Mouse (Mus musculus): ENCODE measurements around the gene Rgl3. TPM values are rescaled to one million over a fixed set of nuclear protein-coding genes. Genes with fewer than 3 reads are reported as not detected.
A peak's percentile ranks its signal among the peaks of the same experiment; 100 is the strongest.

Gene Rgl3
- polyA plus RNA-seq, 1 experiment from 2014 or later, result 20.8 TPM

DNA sequence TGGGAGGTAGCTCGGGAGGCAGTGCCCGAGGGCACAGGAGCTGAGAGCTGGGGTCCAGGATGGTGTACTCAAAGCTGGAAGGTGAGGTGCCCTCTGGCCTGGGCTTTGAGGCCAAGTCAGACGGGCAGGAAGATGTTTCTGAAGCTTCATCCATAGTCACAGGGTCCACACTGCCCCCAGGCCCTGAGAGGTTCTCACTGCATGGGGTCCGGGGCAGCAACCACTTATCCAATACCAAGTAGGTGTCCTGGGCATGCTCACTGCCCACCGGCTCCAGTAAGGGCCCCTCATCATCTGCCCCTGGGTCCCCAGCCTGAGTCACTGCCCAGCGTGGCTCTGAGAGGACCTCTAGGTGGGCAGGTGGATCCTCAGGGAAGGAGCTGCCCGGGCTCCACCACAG, 30.0 kb downstream of the Rgl3 start:
- Histone ChIP-seq H3K4me1 (ENCODE audit: control insufficient read depth, insufficient read depth, low read length) (peaks cover 31% of the 10 kb centered on the region), H3K36me3 (ENCODE audit: control insufficient read depth, insufficient read depth, low read length) (no peaks in the 10 kb centered on the region; the same call in 1 of the 2 replicates), H3K4me2 (replicated peaks; ENCODE audit: low read depth, low read length) (no peak overlapping the region), H3K27me3 (ENCODE audit: control insufficient read depth, insufficient read depth, low read length) (peaks cover 12% of the 10 kb centered on the region), H3K9me3 (ENCODE audit: control insufficient read depth, low read length) (no peaks in the 10 kb centered on the region), H3K27ac (ENCODE audit: low read depth, low read length) (no peak overlapping the region), H3K4me3 (ENCODE audit: low read length) (no peak overlapping the region), H3K9ac (ENCODE audit: low read depth, low read length) (no peak overlapping the region)
- 91% methylated on average over 7 of the region's 7 CpGs for WGBS
- no peak for ATAC-seq (ENCODE audit: low FRiP score, low TSS enrichment)

DNA sequence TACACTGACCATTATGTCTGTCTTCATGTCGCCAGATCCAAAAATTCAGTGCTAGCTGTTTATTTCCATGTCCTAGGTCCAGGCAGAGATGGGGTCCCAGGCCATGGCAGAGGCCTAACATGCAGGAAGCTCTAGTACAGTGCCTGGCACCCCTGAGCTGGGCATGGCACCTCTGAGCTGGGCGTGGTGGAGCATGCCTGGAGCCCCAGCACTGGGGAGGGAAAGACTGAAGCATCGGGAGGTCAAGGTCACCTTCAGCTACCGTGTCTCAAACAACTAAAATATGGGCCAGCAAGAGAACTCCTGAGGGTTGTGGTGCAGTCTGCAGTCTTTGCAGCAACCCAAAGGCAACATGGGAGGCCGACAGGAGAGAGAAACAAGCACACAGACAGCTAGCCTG, 30.9 kb downstream of the Rgl3 start:
- ATAC-seq (ENCODE audit: low FRiP score, low TSS enrichment), result no peak
- Histone ChIP-seq H3K36me3 (ENCODE audit: control insufficient read depth, insufficient read depth, low read length) (no peaks in the 10 kb centered on the region; the same call in 1 of the 2 replicates), H3K27ac (ENCODE audit: low read depth, low read length) (no peak overlapping the region), H3K27me3 (ENCODE audit: control insufficient read depth, insufficient read depth, low read length) (peaks cover 12% of the 10 kb centered on the region), H3K4me1 (ENCODE audit: control insufficient read depth, insufficient read depth, low read length) (peaks cover 30% of the 10 kb centered on the region), H3K9me3 (ENCODE audit: control insufficient read depth, low read length) (no peaks in the 10 kb centered on the region), H3K4me2 (replicated peaks; ENCODE audit: low read depth, low read length) (no peak overlapping the region), H3K9ac (ENCODE audit: low read depth, low read length) (no peak overlapping the region), H3K4me3 (ENCODE audit: low read length) (no peak overlapping the region)
- WGBS, result 88% methylated on average over 5 of the region's 5 CpGs

DNA sequence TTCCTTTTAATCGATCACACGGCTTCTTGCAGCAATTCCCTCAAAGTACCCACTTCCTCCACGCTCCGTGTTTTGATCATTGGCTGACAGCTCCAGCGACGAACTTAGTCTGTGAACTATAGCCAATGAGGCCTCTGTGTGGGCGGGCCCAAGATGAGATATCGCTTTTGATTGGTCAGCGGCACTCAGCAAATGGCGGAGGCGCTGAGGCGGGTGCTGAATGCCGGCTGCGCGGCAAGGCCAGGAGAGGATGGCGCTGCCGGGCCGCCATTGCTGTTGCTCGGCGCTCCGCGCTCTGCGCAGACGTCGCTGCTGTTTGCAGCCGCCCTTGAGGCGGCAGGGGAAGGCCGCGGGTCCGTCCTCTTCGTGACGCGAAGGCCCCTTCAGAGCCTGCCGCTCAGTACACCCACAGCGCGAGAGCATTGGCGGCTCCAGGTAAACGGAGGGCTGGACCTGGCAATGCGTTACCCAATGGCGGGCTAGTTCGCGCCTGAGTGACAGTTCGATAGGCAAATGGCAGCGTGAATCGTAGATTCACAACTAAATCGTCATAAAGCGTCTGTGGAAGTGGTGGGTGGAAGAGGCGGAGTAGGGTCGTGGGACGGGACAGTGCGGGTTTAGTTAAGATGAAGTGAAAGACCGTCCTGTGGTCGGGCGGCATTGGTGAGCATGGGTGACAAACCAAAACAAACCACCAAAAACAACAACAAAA, 33.5 kb downstream of the Rgl3 start, which contains the start of gene Swsap1:
Gene Swsap1 (plus strand): TSS at position 186 of the 712 bp plus-strand sequence.
- under 1% methylated on average over 51 of the region's 54 CpGs for WGBS
- Histone ChIP-seq H3K36me3 (ENCODE audit: control insufficient read depth, insufficient read depth, low read length) (no peaks in the 10 kb centered on the region; the same call in 1 of the 2 replicates), H3K27ac (ENCODE audit: low read depth, low read length) (peak within 1 kb of the TSS; percentile 85), H3K9ac (ENCODE audit: low read depth, low read length) (peak within 1 kb of the TSS; percentile 71), H3K4me2 (replicated peaks; ENCODE audit: low read depth, low read length) (peak within 1 kb of the TSS; percentile 62), H3K4me3 (ENCODE audit: low read length) (peak within 1 kb of the TSS; percentile 67), H3K4me1 (ENCODE audit: control insufficient read depth, insufficient read depth, low read length) (peaks cover 8% of the 10 kb centered on the region), H3K27me3 (ENCODE audit: control insufficient read depth, insufficient read depth, low read length) (peaks cover 1% of the 10 kb centered on the region; the same call in 1 of the 2 replicates), H3K9me3 (ENCODE audit: control insufficient read depth, low read length) (no peaks in the 10 kb centered on the region; the same call in 1 of the 2 replicates)
- ATAC-seq (ENCODE audit: low FRiP score, low TSS enrichment), result peak; percentile 97

DNA sequence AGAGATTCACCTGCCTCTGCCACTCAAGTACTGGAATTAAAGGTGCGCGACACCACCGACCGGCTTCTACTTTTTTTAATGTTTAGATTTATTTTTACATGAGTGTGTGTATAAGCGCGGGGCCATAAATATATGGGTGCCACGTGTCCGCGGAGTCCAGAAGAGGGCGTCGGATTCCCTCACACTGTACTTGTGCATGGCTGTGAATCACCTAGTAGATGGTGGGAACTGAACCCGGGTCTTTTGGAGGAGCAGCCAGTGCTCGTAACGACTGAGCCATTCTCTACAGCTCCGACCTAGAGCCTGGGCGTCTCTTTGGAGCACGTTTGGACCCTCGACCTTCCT, 34.0 kb downstream of the Rgl3 start:
- peak; percentile 55 for ATAC-seq (ENCODE audit: low FRiP score, low TSS enrichment)
- Histone ChIP-seq H3K9ac (ENCODE audit: low read depth, low read length) (peak overlapping the region; percentile 71; the same call in 1 of the 2 replicates), H3K4me2 (replicated peaks; ENCODE audit: low read depth, low read length) (peak overlapping the region; percentile 62), H3K36me3 (ENCODE audit: control insufficient read depth, insufficient read depth, low read length) (no peaks in the 10 kb centered on the region; the same call in 1 of the 2 replicates), H3K4me1 (ENCODE audit: control insufficient read depth, insufficient read depth, low read length) (peaks cover 4% of the 10 kb centered on the region; the same call in 1 of the 2 replicates), H3K9me3 (ENCODE audit: control insufficient read depth, low read length) (no peaks in the 10 kb centered on the region; the same call in 1 of the 2 replicates), H3K4me3 (ENCODE audit: low read length) (peak overlapping the region; percentile 67), H3K27me3 (ENCODE audit: control insufficient read depth, insufficient read depth, low read length) (no peaks in the 10 kb centered on the region), H3K27ac (ENCODE audit: low read depth, low read length) (no peak overlapping the region)
- WGBS, result 2% methylated on average over 18 of the region's 18 CpGs

DNA sequence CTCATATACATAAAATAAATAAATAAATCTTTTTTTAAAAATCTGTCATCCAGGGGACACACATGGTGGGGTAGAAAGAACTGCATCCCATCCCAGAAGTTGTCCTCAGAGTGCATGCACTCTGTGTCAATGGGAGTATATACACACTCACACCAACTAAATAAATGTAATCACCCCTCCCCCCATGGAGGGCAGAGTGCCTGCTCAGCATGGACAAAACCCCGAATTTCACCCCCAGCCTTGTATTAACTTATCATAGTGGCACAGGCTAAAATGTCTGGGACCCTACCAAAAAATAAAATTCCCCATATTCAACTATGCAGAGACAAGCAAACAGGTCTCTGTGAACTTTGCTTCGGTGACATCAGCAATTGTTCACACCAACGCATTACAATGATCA, 34.6 kb downstream of the Rgl3 start:
- WGBS, result 84% methylated on average over 3 of the region's 3 CpGs
- no peak overlapping the region for H3K9ac ChIP-seq (ENCODE audit: low read depth, low read length)
- H3K27ac ChIP-seq (ENCODE audit: low read depth, low read length), result no peak overlapping the region
- no peaks in the 10 kb centered on the region; the same call in 1 of the 2 replicates for H3K9me3 ChIP-seq (ENCODE audit: control insufficient read depth, low read length)
- ATAC-seq (ENCODE audit: low FRiP score, low TSS enrichment), result no peak
- peak overlapping the region; percentile 67; the same call in 1 of the 2 replicates for H3K4me3 ChIP-seq (ENCODE audit: low read length)
- peaks cover 4% of the 10 kb centered on the region; the same call in 1 of the 2 replicates for H3K4me1 ChIP-seq (ENCODE audit: control insufficient read depth, insufficient read depth, low read length)
- no peak overlapping the region; the same call in 1 of the 2 replicates for H3K4me2 ChIP-seq (replicated peaks; ENCODE audit: low read depth, low read length)
- H3K36me3 ChIP-seq (ENCODE audit: control insufficient read depth, insufficient read depth, low read length), result no peaks in the 10 kb centered on the region; the same call in 1 of the 2 replicates
- H3K27me3 ChIP-seq (ENCODE audit: control insufficient read depth, insufficient read depth, low read length), result no peaks in the 10 kb centered on the region

DNA sequence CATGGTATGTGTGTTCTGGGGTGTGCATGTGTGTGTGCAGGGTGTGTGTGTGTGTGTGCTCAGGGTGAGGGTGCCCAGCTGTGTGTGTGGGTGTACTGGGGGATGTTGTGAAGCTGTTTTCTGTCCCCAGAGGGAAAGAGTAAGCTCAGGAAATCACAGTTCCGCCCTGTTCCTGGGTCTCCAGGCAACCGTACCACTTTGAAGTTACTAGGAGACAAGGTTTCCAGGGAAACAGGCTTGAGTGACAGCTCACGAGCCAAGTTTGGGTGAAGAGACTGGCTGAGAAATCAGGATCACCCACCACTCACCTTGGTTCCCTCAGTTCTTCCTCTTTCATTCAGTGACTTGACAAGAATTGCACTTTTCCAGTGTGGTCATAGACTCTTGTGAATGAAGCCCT, 35.6 kb downstream of the Rgl3 start:
- Histone ChIP-seq H3K4me3 (ENCODE audit: low read length) (no peak overlapping the region), H3K36me3 (ENCODE audit: control insufficient read depth, insufficient read depth, low read length) (no peaks in the 10 kb centered on the region; the same call in 1 of the 2 replicates), H3K27ac (ENCODE audit: low read depth, low read length) (no peak overlapping the region), H3K9me3 (ENCODE audit: control insufficient read depth, low read length) (no peaks in the 10 kb centered on the region; the same call in 1 of the 2 replicates), H3K4me1 (ENCODE audit: control insufficient read depth, insufficient read depth, low read length) (peaks cover 4% of the 10 kb centered on the region; the same call in 1 of the 2 replicates), H3K27me3 (ENCODE audit: control insufficient read depth, insufficient read depth, low read length) (no peaks in the 10 kb centered on the region), H3K9ac (ENCODE audit: low read depth, low read length) (no peak overlapping the region), H3K4me2 (replicated peaks; ENCODE audit: low read depth, low read length) (no peak overlapping the region)
- ATAC-seq (ENCODE audit: low FRiP score, low TSS enrichment), result no peak
- 14% methylated on average over 3 of the region's 3 CpGs for WGBS

DNA sequence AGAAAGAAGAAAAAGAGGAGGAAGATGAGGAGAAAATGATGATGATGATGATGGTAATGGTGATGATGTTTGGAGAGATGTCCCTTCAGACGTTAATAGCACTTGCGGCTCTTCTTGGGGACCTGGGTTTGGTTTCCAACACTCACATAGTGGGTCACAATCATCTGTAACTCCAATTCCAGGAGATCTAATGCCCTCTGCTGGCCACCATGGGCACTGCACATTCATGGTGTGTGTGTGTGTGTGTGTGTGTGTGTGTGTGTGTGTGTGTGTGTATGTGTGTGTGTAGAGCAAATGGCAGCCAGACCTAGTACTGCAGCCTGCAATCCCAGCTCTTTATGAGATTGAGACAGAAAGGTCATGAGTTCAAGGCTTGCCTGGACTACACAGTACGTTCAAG, 37.3 kb downstream of the Rgl3 start:
- Histone ChIP-seq H3K9me3 (ENCODE audit: control insufficient read depth, low read length) (no peaks in the 10 kb centered on the region; the same call in 1 of the 2 replicates), H3K4me1 (ENCODE audit: control insufficient read depth, insufficient read depth, low read length) (peaks cover 4% of the 10 kb centered on the region; the same call in 1 of the 2 replicates), H3K36me3 (ENCODE audit: control insufficient read depth, insufficient read depth, low read length) (no peaks in the 10 kb centered on the region), H3K27me3 (ENCODE audit: control insufficient read depth, insufficient read depth, low read length) (peaks cover 5% of the 10 kb centered on the region; the same call in 1 of the 2 replicates), H3K4me3 (ENCODE audit: low read length) (no peak overlapping the region), H3K4me2 (replicated peaks; ENCODE audit: low read depth, low read length) (no peak overlapping the region), H3K27ac (ENCODE audit: low read depth, low read length) (no peak overlapping the region), H3K9ac (ENCODE audit: low read depth, low read length) (no peak overlapping the region)
- 79% methylated on average over 3 of the region's 3 CpGs for WGBS
- no peak for ATAC-seq (ENCODE audit: low FRiP score, low TSS enrichment)

DNA sequence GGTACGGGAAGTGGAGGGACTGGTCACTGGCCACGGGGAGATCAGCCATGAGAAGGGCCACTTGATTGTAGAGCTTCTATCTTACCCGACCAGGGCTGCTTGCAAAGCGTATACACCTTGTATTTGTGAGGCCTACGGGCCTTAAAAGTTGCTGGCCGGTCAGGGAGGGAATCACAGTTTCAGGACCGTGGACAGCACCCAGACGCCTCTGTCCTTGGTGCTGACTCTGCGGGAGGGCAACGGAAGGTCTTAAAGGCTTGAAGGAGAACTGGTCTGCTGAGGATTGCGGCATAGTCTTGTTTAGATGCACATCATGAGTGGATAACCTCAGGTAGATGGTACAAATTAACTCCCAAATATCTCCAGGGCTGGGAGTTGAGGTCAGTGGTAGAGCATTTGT, 38.9 kb downstream of the Rgl3 start:
- Histone ChIP-seq H3K36me3 (ENCODE audit: control insufficient read depth, insufficient read depth, low read length) (no peaks in the 10 kb centered on the region), H3K27ac (ENCODE audit: low read depth, low read length) (no peak overlapping the region), H3K4me3 (ENCODE audit: low read length) (no peak overlapping the region), H3K9ac (ENCODE audit: low read depth, low read length) (no peak overlapping the region), H3K27me3 (ENCODE audit: control insufficient read depth, insufficient read depth, low read length) (peaks cover 5% of the 10 kb centered on the region; the same call in 1 of the 2 replicates), H3K9me3 (ENCODE audit: control insufficient read depth, low read length) (no peaks in the 10 kb centered on the region; the same call in 1 of the 2 replicates), H3K4me2 (replicated peaks; ENCODE audit: low read depth, low read length) (no peak overlapping the region), H3K4me1 (ENCODE audit: control insufficient read depth, insufficient read depth, low read length) (no peaks in the 10 kb centered on the region; the same call in 1 of the 2 replicates)
- WGBS, result 17% methylated on average over 11 of the region's 11 CpGs
- ATAC-seq (ENCODE audit: low FRiP score, low TSS enrichment), result no peak

DNA sequence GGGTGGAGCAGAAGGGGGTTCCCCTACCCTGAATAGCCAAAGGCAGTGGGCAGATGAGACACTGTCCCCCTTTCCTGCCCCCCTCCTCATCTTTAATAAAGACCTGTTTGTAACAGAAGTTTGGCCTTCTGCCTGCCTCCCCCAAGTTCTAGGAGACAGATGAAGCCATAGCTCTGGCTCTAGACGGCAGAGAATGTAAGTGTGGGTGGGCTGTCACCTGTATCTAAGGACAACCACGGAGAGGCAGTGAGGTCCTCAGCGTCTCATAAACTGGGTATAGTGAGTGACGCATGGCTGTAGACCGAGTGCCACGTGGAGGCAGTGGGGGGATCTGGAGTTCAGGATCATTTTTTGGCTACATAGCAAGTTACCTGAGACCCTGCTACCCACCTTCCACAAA, 40.5 kb downstream of the Rgl3 start:
- no peaks in the 10 kb centered on the region; the same call in 1 of the 2 replicates for H3K9me3 ChIP-seq (ENCODE audit: control insufficient read depth, low read length)
- 67% methylated on average over 6 of the region's 6 CpGs for WGBS

More for the DNA sequence above, 40.5 kb downstream of the Rgl3 start:
- Histone ChIP-seq H3K36me3 (ENCODE audit: control insufficient read depth, insufficient read depth, low read length) (no peaks in the 10 kb centered on the region), H3K4me1 (ENCODE audit: control insufficient read depth, insufficient read depth, low read length) (no peaks in the 10 kb centered on the region; the same call in 1 of the 2 replicates), H3K27ac (ENCODE audit: low read depth, low read length) (no peak overlapping the region), H3K4me2 (replicated peaks; ENCODE audit: low read depth, low read length) (no peak overlapping the region), H3K4me3 (ENCODE audit: low read length) (no peak overlapping the region), H3K9ac (ENCODE audit: low read depth, low read length) (no peak overlapping the region), H3K27me3 (ENCODE audit: control insufficient read depth, insufficient read depth, low read length) (peaks cover 5% of the 10 kb centered on the region; the same call in 1 of the 2 replicates)
- no peak for ATAC-seq (ENCODE audit: low FRiP score, low TSS enrichment)
